Mouse (Mus musculus) thymus, postnatal 25 days (tissue): ENCODE data around the gene Nfya.

Source experiments
- DNase-seq: peaks from one replicate; pipeline ENCODE4 v3.0.0; 2022

Gene Nfya

GRCm38 (mm10) chr17:48430394-48430793 lies 20.7 kb upstream of the Nfya start:
- no peak for DNase-seq

- DNase-seq, result peak; percentile 57
Measured at GRCm38 (mm10) chr17:48427852-48428530, 18.3 kb upstream of the Nfya start.

- no peak for DNase-seq
Measured at GRCm38 (mm10) chr17:48426991-48427750, 17.5 kb upstream of the Nfya start.

DNA sequence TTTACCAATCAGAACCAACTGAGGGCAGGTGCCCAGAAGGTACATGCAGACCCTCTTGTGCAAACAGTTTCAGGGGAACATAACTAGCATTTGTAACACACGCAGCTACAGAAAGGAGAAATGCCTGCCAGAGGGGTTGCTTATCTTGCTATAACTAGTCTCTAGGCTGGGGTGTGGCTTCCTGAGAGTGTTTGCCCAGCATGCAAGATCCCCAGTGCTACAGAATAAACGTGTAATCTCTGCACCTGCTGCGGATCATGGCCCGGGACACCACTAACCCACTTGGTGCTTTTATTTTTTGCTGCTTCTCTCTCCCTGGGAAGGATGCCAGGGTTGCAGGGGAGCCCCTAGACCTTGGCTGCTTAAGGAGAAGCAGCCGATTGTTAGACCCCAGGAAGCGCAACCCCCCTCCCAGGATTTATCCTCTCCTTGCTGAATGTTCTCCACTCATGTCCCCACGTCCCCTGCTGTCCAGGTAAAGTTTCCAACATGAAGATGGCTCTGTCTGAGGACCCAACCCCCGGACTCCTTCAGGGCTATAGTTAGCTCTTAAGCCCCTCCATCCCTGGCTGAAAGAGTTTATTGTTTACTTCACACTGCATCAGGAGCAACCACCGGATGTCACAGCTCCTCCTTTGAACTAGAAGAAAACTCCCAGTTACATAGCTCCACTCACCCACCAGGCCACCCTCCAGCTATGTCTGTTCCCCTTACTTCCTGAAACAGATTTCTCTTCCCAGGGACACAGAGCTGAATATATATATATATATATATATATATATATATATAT lies 16.3 kb upstream of the Nfya start:
- peak; percentile 50 for DNase-seq

DNA sequence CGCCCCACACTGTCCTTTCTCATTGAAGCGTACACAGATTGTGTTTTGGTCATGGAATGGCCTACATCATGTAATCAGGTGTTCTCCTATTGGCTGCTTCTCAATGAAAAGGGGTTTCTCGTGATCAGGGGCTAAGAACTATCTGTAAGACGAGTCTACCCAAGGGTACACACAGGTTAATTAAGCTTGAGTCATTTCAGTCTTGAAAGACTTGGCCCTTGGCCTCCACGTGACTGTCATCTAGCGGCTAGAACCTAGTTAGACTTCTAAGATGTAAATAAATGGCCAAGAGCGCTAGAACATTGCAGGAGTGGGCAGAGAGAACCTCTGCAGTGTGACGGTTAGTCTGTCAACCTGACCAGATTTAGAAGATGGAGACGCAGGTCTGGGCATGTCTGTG lies 14.5 kb upstream of the Nfya start:
- DNase-seq, result no peak

DNA sequence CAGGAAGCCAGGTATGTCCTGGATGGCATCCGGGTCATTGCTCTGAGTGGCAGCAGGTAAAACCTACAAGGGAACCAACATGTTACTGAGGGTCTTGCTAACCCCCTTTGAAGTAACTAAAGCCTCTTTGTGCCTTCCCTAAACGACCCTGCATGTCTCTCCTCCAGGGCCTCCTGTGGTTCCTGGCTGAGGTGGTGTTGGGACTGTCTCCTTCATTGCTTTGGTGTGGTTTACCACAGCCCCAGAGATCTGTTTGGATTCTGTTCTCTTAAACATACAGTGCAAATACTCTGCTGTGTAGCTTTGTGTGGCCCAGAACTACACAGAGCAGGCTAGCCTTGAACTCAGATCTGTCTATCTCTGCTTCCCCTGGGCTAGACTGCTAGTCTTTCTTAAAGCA lies 9.9 kb upstream of the Nfya start:
- DNase-seq, result no peak

DNA sequence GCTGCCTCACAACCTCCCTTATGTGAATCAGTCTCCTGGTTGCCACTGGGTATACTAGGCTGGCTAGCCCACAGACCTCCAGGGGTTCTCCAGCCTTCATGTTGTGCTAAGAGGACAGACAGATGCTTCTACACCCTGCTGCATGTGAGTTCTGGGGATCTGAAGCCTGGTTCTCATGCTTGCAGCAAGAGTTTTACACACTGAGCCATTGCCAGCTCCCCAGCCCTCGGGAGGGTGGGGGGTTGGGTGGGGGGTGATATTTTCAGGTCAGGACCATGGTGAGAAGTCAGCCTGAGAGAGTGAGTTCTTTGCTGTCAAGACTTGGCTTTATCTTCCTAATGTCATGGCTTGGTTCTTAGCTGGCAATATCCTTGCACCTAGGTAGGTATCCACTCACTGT lies 9.1 kb upstream of the Nfya start:
- no peak for DNase-seq

DNA sequence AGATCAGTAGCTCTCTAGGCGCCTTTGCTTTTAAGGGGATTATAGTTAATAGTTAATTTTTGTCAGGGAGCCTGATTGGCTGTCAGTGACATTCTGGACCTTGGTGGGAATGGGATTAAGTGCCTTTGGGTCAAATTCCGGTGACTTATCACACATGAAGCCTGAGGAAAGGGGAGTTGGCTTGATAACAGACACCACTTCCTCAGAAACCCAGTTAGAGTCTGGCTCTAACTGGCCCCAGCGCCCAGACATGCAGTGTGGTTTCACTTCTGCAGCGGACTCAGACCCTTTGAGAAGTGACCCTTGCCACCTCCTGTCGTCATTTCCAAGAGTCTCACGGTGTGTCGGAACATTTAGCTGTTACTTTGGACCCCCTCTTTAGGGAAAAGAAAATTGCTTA lies 8.5 kb upstream of the Nfya start:
- DNase-seq, result no peak

GRCm38 (mm10) chr17:48417521-48417920 lies 7.8 kb upstream of the Nfya start:
- DNase-seq, result no peak

- DNase-seq, result peak; percentile 81
Measured at GRCm38 (mm10) chr17:48416425-48417195, 6.9 kb upstream of the Nfya start.

DNA sequence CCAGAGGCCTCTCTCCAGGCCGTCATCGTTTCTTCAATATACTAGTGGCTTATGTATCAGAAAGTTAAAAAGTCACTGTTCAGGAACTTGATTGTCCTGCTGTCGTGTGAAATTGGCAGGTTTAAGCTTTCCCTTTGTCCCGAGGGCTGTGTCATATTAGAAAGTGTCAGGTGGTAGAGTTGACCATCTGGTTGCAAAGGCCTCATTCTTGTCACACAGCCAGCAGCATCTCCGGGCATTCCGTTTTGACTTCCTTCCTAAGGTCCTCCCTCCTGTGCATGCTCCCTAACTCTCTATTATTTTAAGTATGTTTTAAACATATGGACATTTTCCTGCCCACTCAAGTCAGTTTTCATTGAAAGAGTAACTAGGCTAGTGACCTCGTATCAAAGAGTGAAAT lies 6.3 kb upstream of the Nfya start:
- no peak for DNase-seq

GRCm38 (mm10) chr17:48411241-48411640 lies 1.5 kb upstream of the Nfya start:
- DNase-seq, result no peak

DNA sequence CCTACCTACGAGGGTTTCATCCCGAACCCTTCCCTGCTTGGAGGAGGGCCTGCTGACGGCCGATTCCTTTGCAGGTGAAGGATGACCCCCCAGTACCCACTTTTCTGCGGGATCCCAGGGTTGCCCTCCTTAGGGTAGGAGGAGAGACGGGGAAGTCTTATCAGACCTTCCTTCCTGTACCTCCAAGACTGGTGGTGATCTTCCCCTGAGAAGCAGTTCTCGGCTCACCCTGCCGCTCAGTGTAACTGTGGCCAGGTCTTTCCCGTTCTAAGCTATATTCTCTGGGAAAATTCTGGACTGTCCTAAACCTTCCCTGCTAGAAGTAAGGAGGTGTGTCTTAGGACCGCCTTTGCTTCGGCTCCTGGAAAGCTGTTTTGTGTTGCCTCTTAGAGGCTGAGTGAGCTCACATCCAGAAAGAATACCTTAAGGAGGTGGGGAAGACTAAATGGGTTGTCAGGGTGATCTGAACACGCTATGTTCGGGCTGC lies 636 bp upstream of the Nfya start:
- no peak for DNase-seq

GRCm38 (mm10) chr17:48408526-48409291 lies 997 bp downstream of the Nfya start:
- DNase-seq, result peak; percentile 86

GRCm38 (mm10) chr17:48407910-48408525 lies 1.7 kb downstream of the Nfya start:
- no peak for DNase-seq

- no peak for DNase-seq
Measured at GRCm38 (mm10) chr17:48407154-48407553, 2.6 kb downstream of the Nfya start.

GRCm38 (mm10) chr17:48404706-48405105 lies 5.0 kb downstream of the Nfya start:
- DNase-seq, result no peak

DNA sequence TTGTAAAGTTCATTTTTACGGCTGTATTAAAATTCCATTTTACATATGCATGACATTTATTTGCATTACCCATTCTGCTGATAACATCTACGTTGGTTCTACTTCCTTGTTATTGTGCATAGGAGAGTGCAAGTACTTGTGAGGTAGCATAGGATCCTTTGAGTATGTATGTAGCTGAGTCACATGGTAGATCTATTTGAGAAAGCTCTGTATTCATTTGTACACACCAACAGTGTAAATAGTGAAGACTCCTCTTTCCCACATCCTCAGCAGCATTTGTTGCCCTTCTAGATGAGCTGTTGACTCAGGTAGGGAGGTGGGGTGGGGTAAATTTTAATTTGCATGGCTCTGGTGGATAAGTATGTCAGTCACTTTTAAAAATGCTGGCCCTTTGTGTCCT lies 5.9 kb downstream of the Nfya start:
- DNase-seq, result no peak

DNA sequence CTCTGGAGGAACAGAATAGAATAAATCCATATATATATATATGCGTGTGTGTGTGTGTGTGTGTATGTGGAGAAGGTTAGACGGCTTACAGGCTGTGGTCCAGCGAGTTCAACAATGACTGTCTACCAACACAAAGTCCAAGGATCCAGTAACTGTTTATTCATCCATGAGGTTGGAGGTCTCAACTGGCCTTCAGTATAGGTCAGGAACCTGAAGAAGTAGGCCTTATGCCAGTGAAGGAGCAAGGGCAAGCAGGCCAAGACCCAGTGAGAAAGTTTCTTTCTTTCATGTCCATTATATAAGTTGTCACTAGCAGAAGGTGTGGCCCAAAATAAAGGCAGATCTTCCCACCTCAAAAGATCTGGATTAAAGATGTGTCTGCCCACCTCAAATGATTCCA lies 7.0 kb downstream of the Nfya start:
- no peak for DNase-seq

GRCm38 (mm10) chr17:48401710-48402109 lies 8.0 kb downstream of the Nfya start:
- DNase-seq, result no peak

- no peak for DNase-seq
Measured at GRCm38 (mm10) chr17:48392616-48393015, 17.1 kb downstream of the Nfya start.

DNA sequence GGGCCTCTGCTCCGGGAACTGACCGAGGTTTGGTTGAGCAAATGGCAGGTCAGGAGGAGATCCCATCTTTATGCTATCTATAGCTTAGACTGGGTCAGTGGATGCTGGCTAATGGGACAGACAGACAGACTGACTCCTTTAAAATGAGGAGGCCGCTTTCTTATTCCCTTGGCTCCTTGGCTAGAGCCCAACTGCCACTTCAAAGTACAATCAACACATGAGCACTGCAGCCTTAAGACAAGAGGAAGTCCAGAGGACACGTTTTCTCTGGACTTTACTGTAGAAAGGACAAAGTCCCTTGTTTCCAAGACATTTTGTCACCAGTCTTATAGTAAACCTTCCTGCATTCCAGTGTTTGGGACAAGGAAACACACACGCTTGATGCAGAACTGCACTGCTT lies 18.3 kb downstream of the Nfya start:
- DNase-seq, result no peak
